Mouse (Mus musculus) midbrain, embryonic 14.5 days (tissue): Measurements from ENCODE around the gene Mark2. TPM values are rescaled to one million over a fixed set of nuclear protein-coding genes. Genes with fewer than 3 reads are reported as not detected.
"Not testable (repeated sequence)": the region's sequence is repeated elsewhere in the genome, so short reads cannot be mapped to it uniquely, and the experiment has no call there.

Source experiments
- ATAC-seq: fragments of 200-750 bp; cut with Nextera tagmentation; 2 replicates; pipeline ENCODE4 v1.8.0; 2017; ENCODE audit warnings: moderate number of reproducible peaks, moderate library complexity; ENCODE audit not compliant: low FRiP score, low TSS enrichment
- DNase-seq: peaks from one replicate; pipeline ENCODE4 v3.0.0-alpha.2; 2015
- H3K27ac ChIP-seq: fragments of 300-500 bp; sonication (generic); replicated peaks from 2 replicates; pipeline ENCODE4 v1.5.1; 2014; ENCODE audit warnings: mild to moderate bottlenecking, low read depth, low read length, moderate library complexity
- H3K27me3 ChIP-seq: fragments of 300-500 bp; sonication (generic); 2 replicates; pipeline ENCODE4 v1.6.1; 2014; ENCODE audit warnings: low read length, control low read depth, mixed read lengths; ENCODE audit not compliant: control insufficient read depth, insufficient read depth
- H3K36me3 ChIP-seq: fragments of 300-500 bp; sonication (generic); 2 replicates; pipeline ENCODE4 v1.6.1; 2014; ENCODE audit warnings: low read length, control low read depth; ENCODE audit not compliant: control insufficient read depth, insufficient read depth
- H3K4me1 ChIP-seq: fragments of 300-500 bp; sonication (generic); 2 replicates; pipeline ENCODE4 v1.6.1; 2014; ENCODE audit warnings: mild to moderate bottlenecking, antibody characterized with exemption, low read length, control low read depth; ENCODE audit not compliant: control insufficient read depth, insufficient read depth
- H3K4me2 ChIP-seq: fragments of 300-500 bp; sonication (generic); 2 replicates; pipeline ENCODE4 v1.6.1; 2014; ENCODE audit warnings: mild to moderate bottlenecking, low read length, moderate library complexity
- H3K4me3 ChIP-seq: fragments of 300-500 bp; sonication (generic); replicated peaks from 2 replicates; pipeline ENCODE4 v1.5.1; 2014; ENCODE audit warnings: low read depth, low read length
- H3K9ac ChIP-seq: fragments of 300-500 bp; sonication (generic); replicated peaks from 2 replicates; pipeline ENCODE4 v1.6.1; 2014; ENCODE audit warnings: mild to moderate bottlenecking, low read length, moderate library complexity
- H3K9me3 ChIP-seq: fragments of 300-500 bp; sonication (generic); 2 replicates; pipeline ENCODE4 v1.6.1; 2016; ENCODE audit warnings: low read length, control low read depth, mixed read lengths; ENCODE audit not compliant: control insufficient read depth
- WGBS: fragments of 180-500 bp; shearing (Covaris S2); extraction: QIAGEN DNeasy Blood & Tissue Kit; methylation state at CpG from one replicate; pipeline ENCODE4 v1.1.7; 2014; 5-methylcytosine and 5-hydroxymethylcytosine counted together
- polyA plus RNA-seq: library from polyadenylated mRNA; unstranded; fragments of >200 nt; fragmentation: Nextera tagmentation; extraction: Ambion mirVana; gene quantifications from 2 replicates; pipeline ENCODE4 v1.2.1, GENCODE M21; 2014

Gene Mark2
- polyA plus RNA-seq, 1 experiment from 2014 or later: 55.0 TPM

GRCm38 (mm10) chr19:7369469-7369868 lies 27.8 kb upstream of the Mark2 start:
- H3K27ac ChIP-seq, H3K4me1 ChIP-seq, ATAC-seq, H3K27me3 ChIP-seq, H3K4me3 ChIP-seq, DNase-seq, H3K9ac ChIP-seq, H3K4me2 ChIP-seq, H3K9me3 ChIP-seq: not testable (repeated sequence)
- peaks cover 84% of the 10 kb centered on the region for H3K36me3 ChIP-seq
- 87% methylated on average over 4 of the region's 4 CpGs for WGBS

DNA sequence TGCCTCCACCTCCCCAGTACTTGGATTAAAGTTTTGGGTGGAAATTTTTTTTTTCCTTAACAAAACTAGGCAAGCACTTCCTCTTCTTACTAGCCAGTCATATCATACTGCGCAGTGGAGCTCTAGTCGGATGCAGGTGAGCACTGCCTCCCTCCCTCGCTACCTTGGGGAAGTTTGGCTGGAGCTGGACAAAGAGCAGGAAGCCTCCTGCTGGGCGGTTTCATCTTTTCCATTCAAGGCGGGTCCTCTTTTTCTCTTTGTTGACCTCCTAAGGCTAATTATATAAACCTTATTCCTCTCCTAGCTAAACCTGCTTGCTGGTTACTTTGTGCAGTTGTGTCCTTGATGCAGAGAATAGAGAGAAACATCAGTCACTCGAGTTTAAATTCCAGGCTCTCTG lies 12.0 kb upstream of the Mark2 start:
- H3K4me3 ChIP-seq: no peak overlapping the region
- H3K27ac ChIP-seq: no peak overlapping the region
- no peaks in the 10 kb centered on the region for H3K9me3 ChIP-seq
- H3K27me3 ChIP-seq: no peaks in the 10 kb centered on the region
- no peaks in the 10 kb centered on the region for H3K4me1 ChIP-seq
- H3K4me2 ChIP-seq: no peak overlapping the region
- ATAC-seq: no peak
- DNase-seq: no peak
- peaks cover 24% of the 10 kb centered on the region for H3K36me3 ChIP-seq
- no peak overlapping the region for H3K9ac ChIP-seq
- 51% methylated on average over 6 of the region's 6 CpGs for WGBS

DNA sequence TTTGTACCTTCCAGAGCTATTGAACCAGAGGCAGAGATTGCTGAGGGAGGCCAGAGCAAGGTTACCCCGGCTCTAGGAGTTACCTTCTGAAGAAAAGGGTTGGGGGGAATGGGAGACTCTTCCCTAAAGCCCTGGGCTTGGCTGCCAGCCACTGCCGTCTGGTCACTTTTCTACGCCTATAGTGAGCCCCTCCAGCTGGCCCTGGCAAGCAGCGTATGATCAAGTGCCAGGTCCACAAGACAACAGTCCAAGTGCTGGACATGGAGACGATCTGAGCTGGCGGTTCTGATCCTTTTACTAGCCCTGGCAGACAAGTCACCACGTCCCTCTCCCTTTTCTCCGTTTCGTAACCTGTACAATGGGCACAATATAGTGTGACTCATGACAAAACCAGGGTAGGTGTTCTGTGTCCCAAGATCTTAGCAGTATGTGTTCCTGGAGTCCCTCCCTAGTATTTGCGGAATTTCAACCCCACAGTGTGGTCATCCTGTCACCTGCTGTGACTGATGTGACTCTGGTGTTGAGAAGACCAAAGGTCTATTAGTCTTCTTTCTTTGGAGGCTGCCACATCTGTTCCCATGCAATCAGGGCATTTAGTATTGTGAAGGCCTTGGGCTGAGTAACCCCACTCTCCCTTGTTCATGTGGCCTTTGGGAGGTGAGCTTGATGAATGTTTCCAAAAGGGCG lies 11.3 kb upstream of the Mark2 start:
- 77% methylated on average over 11 of the region's 11 CpGs for WGBS
- Histone ChIP-seq H3K9me3 (no peaks in the 10 kb centered on the region), H3K27me3 (no peaks in the 10 kb centered on the region), H3K36me3 (peaks cover 17% of the 10 kb centered on the region), H3K9ac (no peak overlapping the region), H3K4me1 (no peaks in the 10 kb centered on the region), H3K27ac (no peak overlapping the region), H3K4me3 (no peak overlapping the region), H3K4me2 (no peak overlapping the region)
- ATAC-seq: no peak
- peak; percentile 12 for DNase-seq

GRCm38 (mm10) chr19:7349993-7350392 lies 8.3 kb upstream of the Mark2 start:
- Histone ChIP-seq H3K4me1 (no peaks in the 10 kb centered on the region), H3K27ac (no peak overlapping the region), H3K4me3 (no peak overlapping the region), H3K9ac (no peak overlapping the region), H3K4me2 (no peak overlapping the region), H3K27me3 (no peaks in the 10 kb centered on the region), H3K9me3 (no peaks in the 10 kb centered on the region), H3K36me3 (no peaks in the 10 kb centered on the region)
- ATAC-seq (no peak), DNase-seq (no peak)
- 50% methylated on average over 1 of the region's 1 CpGs for WGBS

GRCm38 (mm10) chr19:7345235-7345755 lies 3.6 kb upstream of the Mark2 start:
- Histone ChIP-seq H3K27ac (no peak overlapping the region), H3K4me2 (no peak overlapping the region), H3K36me3 (no peaks in the 10 kb centered on the region), H3K27me3 (no peaks in the 10 kb centered on the region), H3K4me1 (peaks cover 5% of the 10 kb centered on the region), H3K9ac (0 out of 2 replicates have a peak overlapping the region, but pooled peaks have one; percentile 9), H3K4me3 (no peak overlapping the region), H3K9me3 (no peaks in the 10 kb centered on the region)
- peak; percentile 92 for DNase-seq
- WGBS: 23% methylated on average over 4 of the region's 4 CpGs
- ATAC-seq: no peak

- Histone ChIP-seq H3K27ac (no peak overlapping the region), H3K9ac (no peak overlapping the region), H3K4me3 (no peak overlapping the region), H3K36me3 (no peaks in the 10 kb centered on the region), H3K9me3 (no peaks in the 10 kb centered on the region), H3K4me1 (peaks cover 24% of the 10 kb centered on the region), H3K4me2 (no peak overlapping the region), H3K27me3 (no peaks in the 10 kb centered on the region)
- 75% methylated on average over 2 of the region's 2 CpGs for WGBS
- ATAC-seq (no peak), DNase-seq (no peak)
Measured at GRCm38 (mm10) chr19:7342646-7343045, 986 bp upstream of the Mark2 start.

GRCm38 (mm10) chr19:7340780-7341475 lies 732 bp downstream of the Mark2 start:
- peak overlapping the region; percentile 86 for H3K27ac ChIP-seq
- ATAC-seq (peak; percentile 84), DNase-seq (peak; percentile 43)
- H3K4me3 ChIP-seq: peak overlapping the region; percentile 82
- H3K9me3 ChIP-seq: no peaks in the 10 kb centered on the region
- H3K27me3 ChIP-seq: no peaks in the 10 kb centered on the region
- H3K9ac ChIP-seq: peak overlapping the region; percentile 88
- WGBS: under 1% methylated on average over 37 of the region's 46 CpGs
- H3K36me3 ChIP-seq: no peaks in the 10 kb centered on the region
- H3K4me2 ChIP-seq: peak overlapping the region; percentile 88
- peaks cover 33% of the 10 kb centered on the region for H3K4me1 ChIP-seq

GRCm38 (mm10) chr19:7340371-7340779 lies 1.3 kb downstream of the Mark2 start:
- Histone ChIP-seq H3K4me3 (peak overlapping the region; percentile 82), H3K4me1 (peaks cover 33% of the 10 kb centered on the region), H3K27me3 (no peaks in the 10 kb centered on the region), H3K36me3 (no peaks in the 10 kb centered on the region), H3K4me2 (peak overlapping the region; percentile 88), H3K27ac (no peak overlapping the region; the same call in 1 of the 2 replicates), H3K9ac (peak overlapping the region; percentile 88), H3K9me3 (no peaks in the 10 kb centered on the region)
- ATAC-seq: no peak
- WGBS: 2% methylated on average over 15 of the region's 15 CpGs
- peak; percentile 34 for DNase-seq
